Mouse (Mus musculus) adrenal gland, adult 8-10 months (tissue): ENCODE measurements around the gene Slc35f4. TPM values are rescaled to one million over a fixed set of nuclear protein-coding genes. Genes with fewer than 3 reads are reported as not detected.

Source experiments
- DNase-seq: peaks from one replicate; pipeline ENCODE4 v3.0.0; 2022
- microRNA-seq, 2 experiments: library from miRNA; unstranded; fragments of <30 nt; microRNA quantifications; one replicate each; pipeline ENCODE4 v1.2.0; 2022
- total RNA-seq, 4 experiments: library from RNA; stranded (reverse); gene quantifications; 2 replicates each; pipeline ENCODE4 v1.2.4; 2022

Slc35f4 gene
- total RNA-seq, 4 experiments from 2014 or later, result not detected

GRCm38 (mm10) chr14:49277642-49278041 lies 248.2 kb downstream of the Slc35f4 start:
- no peak for DNase-seq

DNA sequence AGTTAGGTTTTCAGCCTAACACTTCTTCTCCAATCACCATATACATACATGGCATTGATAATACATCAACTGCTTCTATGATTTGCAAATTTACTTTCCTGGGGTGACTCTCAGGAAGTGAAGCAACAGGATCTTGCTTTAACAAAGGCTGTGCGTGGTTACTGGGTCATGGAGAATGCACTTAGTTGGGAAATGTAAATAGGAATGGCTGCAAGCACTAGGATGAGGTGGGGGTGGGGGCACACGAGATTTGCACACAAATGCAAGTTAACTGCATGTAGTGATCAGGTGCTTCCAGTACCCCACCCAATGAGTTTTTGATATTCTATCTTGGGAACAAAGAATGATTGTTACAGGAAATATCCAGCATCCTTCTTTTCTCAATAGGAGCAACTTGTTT lies 250.5 kb downstream of the Slc35f4 start:
- no peak for DNase-seq

GRCm38 (mm10) chr14:49265286-49266002 lies 260.4 kb downstream of the Slc35f4 start:
- no peak for DNase-seq

Small RNA genes within 50 kb of the gene (microRNA-seq; reads per million reads assigned to microRNA genes)
- gene Gm22949, result 0 reads per million in 2 experiments
